Mouse (Mus musculus) T-helper 17 cell (primary cell): ENCODE measurements around the gene Tram2.

Source experiments
- in situ Hi-C, 2 experiments: fragments of 300-600 bp; cut with MboI, MseI; formaldehyde crosslinking; loops; 1 replicate in 1 of 2; 2 replicates in 1 of 2; pipeline ENCODE4 v1.15.1; 2025; ENCODE audit warnings: high pct_unique_total_duplicates in 2 of 2

The Tram2 gene

DNA sequence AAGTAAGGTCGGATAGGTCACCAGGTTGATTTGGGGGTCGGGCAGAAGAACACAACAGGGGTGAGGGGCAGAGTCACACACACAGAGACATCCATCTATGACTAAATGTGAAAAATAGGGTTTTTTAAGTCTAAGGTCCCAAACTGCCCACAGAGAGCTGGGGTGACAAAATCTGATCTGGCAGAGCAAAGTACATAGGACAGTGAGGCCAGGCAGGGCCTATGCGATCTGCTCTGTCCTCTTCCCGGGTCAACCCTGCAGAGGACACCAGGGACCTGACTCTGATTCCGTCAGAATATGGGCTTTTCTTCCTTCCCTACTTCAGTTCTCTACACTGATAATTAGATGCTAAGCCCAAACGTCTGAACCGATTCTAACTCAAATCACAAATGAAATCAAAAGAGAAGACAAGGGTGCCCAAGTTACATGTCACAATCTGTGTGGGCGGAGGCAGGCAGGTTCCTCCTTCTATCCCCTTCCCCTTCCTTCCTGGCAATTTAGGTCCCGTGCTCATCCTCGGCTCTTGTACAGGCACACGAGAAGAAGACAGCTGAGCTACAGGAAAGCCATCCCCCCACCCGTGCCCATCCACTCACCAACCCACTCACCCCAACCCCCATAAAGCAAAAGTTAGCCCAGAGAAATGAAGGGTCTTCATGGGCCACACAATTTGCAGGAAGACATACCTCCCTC lies 9.1 kb downstream of the Tram2 start:
- in situ Hi-C loops = no loop called here

DNA sequence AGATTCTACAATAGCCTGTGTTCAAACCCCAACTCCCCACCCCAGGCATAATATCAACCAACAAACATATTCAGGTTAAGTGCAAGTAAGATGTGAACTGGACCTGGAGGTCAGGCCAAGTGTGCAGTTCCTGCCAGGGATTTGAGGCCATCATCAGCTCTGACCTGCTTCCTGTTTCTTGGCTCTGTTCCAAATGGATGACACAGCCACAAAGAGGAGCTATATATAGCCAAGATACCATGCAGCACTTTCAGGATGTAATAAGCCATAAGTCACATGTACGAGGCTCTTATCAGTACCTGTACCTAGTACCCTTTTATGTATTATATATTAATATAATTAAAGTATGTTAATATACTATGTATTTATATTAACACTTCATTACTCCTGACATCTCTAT lies 10.5 kb downstream of the Tram2 start:
- in situ Hi-C loops = no loop called here

DNA sequence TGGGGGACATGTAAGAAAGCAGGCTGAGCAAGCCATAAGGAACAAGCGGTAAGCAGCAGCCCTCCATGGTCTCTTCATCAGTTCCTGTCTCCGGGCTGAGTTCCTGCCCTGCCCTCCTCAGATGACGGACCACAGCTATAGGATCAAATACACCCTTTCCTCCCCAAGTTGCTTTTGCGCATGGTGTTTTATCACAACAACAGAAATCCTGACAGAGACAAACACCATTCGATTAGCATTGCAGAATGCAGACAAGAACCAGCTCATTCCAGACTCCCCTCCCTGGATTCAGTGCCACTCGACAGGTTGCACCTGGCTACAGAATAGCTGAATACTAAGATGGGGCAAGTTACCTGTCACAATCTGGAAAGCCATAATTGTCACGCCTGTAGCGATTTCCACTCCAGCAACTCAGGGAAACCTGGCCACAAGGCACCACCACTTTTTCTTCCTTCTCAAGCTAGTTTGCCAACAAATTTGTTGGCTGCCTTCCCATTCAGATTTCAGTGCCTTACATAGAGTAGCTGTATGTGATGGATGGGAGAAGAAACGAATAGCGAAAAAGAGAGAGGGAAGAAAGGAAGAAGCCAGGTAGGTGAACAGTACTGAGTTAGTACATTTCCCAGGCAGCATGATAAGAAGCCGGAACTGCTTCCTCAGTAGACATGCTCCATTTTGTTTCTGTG lies 11.3 kb downstream of the Tram2 start:
- in situ Hi-C loops = no loop called here

DNA sequence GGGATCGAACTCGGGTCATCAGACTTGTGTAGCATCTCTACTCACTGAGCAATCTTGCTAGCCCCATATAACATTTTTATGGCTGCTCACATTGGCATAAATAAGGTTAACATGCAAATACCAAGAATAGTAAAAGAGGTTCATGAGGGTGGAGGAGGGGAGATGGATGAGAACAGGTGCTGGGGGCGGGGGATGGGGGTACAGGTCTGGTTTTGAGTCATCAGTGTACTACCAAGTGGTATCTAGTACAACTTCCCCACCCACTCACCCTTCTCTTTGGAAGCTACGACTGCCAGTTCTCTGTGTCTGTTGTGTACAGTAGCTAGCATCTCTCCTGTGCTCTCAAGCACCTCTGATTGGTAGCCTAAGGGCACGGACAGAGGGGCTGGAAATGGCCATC lies 14.9 kb downstream of the Tram2 start:
- in situ Hi-C loops = no loop called here

DNA sequence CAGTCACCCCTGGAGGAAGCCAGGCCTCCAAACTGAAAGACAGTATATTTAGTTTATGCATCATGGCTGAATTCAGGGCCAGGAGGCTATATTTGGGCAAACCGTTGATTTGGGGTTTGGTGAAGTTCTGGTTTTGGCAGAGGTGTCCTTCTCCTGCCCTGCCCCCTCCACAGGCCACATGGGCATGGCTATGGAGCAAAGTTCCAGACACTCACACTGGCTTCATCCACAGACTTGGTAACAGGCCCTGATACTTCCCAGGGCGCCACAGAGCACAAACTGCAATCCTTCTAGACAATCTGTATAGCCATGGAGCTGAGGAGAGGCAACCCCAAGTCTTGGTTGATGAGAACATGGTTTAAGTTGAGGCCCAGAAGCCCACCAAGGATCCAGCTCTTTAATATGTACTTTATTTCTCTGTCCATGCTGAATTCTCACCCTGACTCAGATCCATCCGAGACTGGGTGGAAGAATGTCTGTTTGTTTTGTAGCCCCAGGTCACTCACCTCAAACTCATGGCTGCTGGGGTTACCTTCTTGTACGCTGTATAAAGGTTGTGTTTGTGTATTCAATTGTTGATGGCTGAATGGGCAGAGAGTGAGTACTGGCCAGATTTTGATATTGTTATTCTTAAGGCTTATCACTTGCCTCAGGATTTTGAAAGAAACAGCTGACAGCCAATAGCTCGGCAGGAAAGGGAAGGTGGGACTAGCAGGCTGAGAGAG lies 19.5 kb downstream of the Tram2 start:
- in situ Hi-C loops = no loop called here

DNA sequence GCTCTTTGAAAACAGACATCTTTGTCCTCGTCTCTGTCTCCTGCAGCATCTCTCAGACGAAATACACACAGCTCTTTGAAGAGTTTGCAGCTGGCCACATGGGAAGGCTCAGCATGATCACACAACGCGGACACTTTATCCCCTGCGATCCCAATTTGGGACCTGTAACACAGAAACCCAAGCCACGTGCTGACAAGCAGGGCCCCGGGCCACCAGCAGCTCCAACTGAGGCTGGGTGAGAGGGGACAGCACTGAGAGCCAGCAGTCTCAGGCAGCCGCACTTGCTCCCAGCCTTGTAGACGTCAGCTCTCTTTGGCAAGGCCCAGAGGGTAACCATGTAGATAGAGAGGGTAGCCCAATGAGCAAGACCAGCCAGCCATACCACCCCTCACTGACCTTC lies 26.0 kb downstream of the Tram2 start:
- in situ Hi-C loops = no loop called here

DNA sequence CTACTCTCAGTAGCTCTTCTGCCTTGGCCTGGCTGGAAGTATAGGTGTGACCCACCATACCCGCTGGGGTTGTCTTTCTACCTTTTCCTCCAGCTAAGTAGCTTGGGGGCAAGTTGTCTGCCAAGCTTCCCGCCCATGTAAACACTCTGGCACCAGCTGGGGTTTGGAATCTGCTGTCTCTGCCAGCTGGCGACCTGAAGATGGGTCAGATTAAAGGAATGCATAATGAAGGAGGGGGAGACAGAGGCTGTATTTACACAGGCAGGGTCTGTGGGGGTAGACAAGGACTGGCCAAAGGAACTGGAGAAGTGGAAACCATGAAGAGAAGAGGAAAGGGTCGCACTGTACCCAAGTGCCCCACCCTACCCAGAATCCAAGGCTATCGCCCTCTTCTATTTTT lies 26.4 kb downstream of the Tram2 start:
- in situ Hi-C loops = no loop called here

DNA sequence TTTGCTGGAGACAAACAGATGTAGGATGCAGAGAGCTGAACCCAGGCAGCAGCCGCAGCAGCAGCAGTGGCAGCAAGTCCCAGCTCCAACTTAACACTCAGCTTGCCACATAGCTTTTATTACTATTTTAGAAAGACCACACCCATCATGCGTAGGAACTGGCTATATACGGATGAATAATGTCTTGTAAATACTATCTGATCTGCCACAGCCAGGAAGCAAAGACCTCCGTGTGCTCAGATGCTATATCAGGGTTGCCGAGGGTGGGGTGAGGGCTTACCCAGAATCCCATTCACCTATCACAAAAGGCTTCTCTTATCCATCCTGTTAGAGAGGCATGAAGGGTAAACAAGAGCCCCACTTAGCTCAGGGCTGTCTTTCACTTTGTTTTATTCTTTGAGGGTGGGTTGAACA lies 26.9 kb downstream of the Tram2 start:
- in situ Hi-C loops = no loop called here

DNA sequence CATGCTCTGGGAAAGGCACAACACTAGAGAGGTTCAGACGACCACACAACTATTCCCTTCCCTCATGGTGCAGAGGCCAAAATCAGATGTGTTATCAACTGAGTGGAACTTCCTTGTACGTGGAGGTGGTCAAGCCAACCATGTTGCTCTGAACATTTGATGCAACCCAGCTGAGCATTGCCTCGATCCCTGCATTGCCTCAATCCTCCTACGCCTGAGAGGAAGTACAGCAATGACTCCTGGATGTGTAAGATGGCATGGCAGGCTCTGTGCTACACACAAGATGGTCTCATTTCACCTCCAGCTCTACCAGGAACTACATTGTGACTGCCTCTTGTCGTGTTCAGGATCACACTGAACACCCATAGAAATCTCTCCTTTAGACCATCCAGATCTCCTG lies 30.0 kb downstream of the Tram2 start:
- in situ Hi-C loops = no loop called here

DNA sequence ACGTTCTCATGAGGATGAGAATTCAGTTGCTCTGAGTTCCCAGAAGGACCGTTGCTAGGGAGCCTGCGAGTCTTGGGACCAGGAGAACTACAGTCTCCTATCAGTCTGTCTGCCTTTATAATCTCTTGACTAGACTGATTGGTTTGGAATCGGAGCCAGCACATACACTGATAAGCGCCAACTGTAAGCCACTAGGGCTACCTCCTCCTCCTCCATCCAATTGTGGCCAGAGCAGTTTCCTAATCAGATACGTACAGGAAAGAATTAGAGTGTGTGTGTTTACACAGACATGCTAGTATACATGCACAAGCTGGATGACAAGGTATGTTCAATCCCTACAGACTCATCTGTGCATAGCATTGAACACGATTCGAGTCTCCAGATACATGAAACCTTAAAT lies 30.6 kb downstream of the Tram2 start:
- in situ Hi-C loops = no loop called here

DNA sequence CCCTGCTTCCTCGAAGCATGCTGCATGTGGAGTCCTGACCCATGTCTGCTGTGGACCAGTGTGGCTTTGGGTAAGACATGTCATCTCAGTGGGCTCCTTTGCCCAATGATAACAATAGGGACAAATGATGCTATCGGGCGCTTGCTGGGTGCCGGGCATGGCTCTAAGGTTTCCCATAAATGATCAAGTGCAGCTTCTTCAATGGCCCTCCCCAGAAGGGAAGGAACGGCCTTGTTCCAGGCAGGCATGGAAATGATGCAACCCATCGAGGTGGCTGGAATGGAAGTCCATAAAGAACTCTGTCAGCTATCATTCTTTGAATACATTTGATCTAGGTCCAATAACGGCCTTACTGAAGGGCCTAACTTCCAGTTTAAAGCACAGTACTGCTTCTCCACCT lies 36.6 kb downstream of the Tram2 start:
- in situ Hi-C loops = no loop called here

DNA sequence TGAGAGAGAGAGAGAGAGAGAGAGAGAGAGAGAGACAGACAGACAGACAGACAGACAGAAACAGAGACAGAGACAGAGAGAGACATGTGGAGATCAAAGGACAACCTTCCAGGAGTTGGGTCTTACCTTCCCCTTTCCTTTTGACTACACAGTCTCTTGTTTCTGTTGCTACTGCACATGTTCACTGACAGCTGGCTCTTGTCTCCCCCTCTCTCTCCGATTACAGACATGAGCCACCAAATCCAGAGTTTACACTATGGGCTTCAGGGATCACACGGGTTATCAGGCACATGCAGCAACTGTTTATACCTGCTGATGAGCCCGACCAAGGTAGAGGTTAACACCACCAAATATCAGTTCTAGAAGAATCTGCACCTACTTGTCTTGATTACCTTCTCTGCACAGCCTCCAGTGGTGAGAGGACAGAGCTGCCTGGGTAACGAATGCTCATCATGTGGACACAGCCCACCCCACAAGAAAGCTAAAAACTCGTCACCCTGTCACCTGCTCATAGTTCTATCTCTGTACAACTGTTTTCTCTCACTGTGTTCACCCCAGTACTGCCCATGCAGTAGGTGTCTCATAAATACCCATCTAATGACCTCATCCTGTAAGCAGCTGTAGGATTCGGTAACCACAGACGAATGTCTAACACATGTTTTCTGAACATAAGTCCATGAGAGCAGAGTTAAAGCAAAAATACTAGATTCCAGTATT lies 38.3 kb downstream of the Tram2 start:
- in situ Hi-C loops = no loop called here

DNA sequence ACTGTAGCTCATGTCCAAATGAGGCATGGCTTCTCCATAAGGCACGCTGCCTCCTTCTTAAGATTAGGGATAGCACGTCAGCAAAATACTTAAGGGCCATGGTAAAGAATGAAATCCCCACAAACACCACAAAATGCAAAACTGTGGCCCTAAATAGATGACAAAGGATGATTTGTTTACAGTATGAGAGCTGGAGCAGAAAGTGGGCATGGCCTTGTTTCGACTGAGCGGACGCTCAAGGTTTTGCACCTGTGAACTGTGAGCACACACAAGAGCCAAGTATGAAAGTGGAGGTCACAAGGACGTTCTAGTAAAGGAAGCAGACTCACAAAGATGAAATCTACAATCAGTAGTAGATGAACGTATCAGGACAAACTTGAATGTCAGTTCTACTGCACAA lies 38.9 kb downstream of the Tram2 start:
- in situ Hi-C loops = no loop called here

DNA sequence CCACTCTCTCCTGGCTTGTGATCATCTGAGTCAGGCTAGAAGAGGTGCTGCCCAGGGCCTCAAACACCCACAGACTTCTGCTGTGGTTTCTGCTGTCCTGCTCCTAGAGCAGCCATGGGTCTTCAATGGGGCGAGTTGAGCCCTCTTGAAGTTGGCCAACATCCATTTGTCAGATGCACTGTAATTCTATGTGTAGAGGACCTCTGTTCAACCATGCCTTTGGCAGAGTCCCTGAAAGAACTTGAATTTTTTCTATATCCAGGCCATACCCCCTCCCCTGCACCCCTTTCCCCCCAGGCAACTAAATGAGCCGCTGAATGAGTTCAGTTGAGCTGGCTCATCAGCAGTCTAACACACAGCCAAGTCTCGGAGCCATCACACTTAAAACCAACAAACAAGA lies 39.5 kb downstream of the Tram2 start:
- in situ Hi-C loops = no loop called here

DNA sequence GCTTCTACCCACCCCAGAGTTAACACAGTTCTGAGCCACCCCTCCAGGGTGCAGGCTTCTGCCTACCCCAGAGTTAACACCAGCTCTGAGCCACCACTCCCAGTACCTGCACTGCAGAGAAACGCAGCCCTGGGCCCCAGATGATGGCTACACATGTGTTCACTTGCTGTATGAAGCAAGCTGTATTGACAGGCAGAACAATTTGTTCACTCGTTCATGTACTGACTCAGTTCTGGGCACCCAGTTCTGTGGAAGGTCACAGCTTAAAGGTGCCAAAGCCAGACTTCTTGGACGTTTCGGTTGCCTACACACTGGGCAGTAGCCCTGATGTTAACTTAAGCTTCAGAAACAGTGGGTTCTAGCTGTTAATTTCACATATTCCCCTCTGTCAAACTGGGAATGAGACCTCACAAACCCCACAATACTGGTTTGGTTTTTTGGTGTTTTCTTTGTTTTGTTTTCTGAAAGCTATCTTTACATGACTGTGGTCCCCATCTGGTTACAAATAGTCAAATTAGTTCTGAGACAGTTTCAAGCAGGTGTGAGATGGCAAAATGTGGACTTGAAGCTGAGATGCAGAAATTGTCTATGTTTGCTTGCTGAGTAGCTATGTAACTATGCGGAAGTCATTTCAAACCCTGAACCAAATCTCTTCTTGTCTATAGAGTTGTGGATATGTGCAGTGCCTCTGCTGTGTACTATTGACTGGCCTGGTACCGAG lies 41.0 kb downstream of the Tram2 start:
- in situ Hi-C loops = no loop called here

DNA sequence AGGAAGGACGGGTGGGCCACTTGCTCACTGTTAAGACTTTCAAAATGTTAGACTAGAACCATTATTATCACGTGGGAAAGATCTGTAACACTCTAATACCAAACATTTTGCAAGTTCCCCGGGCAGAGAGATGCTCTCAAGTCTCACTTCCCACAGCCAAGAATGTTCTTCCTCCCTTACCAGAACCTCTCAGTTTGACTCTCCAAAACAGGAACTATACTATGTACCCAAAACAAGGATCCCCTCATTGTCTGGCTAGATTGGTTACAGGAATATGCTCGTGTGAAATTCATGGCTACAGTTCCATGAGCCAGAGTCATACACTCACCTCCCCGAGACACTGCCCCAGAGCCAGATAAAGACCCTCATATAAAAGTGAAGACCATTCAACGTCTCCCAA lies 43.2 kb downstream of the Tram2 start:
- in situ Hi-C loops = no loop called here

DNA sequence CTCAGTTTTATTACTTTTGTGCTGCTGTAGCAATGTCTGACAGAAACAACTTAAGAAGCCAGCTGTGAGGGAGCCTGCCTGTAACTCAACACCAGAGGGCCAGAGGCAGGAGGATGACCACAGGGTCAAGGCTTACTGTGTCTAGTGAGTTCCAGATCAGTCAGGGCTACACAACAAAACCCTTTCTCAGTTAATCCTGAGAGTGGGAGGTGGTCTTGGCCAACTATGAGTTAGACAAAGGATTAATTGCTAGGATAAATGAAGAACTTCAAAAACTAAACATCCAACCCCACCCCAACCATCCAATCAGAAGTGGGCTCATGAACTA lies 45.3 kb downstream of the Tram2 start:
- in situ Hi-C loops = no loop called here

DNA sequence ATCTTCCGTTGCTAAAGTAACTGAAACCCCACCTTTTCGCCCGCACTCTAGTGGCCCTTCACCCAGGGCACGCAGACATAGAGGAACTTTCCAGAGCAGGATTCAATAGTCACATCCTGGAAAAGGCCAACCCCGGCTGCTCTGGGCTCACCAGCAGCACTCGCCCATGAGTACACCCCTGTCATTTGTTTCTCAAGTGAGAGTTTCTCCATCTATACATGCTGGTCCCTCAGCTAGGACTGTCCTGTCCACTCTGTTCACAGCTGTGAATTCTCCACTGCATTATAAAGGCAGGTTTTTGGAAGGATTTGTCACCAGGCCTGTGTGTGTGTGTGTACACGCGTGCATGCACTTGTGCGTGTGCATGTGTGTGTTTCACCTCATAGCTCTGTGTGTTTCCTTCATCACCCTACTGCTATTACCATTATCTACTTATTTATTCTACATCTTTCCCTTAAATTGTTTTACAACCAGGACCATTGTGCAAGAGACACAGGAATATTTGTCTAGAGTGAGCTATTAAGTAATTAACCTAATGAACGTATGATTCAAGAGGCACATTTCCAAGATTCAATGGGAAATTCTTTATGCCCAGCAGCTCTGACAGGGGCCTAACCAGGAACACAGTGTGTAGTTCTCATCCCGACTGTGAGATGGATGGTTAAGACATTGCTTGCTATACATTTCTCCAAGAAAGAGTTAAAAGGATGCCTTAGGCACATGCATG lies 45.8 kb downstream of the Tram2 start:
- in situ Hi-C loops = no loop called here

DNA sequence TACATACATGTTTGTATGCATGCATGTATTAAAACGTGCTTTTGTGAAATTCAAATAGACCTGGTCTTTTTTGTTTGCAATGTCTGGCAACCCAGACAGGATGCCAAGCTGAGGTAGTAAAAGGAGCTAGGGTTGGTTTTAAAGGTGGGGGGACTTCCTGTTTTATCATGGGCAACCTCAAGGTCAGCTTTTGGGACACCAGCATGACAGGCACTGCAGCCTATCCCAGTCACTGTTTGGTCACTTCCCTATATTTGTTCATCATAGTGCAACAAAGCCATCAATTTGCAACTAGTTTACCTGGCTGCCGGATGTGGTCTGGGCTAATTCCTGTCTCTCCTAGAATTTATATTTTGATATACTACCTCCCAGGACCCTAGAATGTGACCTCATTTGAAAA lies 47.4 kb downstream of the Tram2 start:
- in situ Hi-C loops = no loop called here

DNA sequence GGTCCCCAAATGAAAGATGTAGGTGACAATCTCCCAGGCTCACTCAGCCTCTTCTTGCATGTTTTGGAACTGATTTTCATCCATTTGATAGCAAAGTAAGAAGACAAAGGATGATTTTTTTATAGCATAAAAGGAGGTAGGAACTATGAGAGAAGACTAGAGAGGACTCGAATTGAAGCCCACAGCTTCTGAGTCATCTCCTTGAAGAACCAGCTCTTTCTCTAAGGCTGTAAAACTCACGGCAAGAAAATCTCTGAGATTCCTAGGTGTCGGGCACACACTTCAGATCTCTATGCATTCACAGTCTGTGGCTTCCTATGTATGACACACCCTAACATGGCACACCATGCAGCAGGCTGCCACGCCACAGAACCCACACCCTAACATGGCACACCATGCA lies 50.0 kb downstream of the Tram2 start:
- in situ Hi-C loops = no loop called here

DNA sequence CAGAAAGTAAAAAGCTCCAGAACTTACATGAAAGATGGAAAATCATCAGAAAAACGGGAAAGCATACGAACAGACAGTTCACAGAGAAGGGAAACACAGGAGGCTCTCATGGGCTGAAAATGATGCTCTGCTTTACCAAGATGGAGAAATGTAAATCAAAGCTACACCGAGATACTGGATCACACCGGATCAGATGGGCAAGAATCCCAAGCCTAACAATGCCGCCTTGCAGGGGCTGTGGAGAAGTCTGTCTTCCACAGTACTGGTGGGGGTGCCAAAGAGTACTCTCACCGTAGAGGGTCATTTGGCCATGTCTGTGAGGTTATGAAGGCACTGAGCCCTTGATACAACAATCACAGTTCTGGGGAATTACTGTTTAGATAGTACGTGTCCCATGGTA lies 52.5 kb downstream of the Tram2 start:
- in situ Hi-C loops = no loop called here
